Mouse (Mus musculus): ENCODE data around the gene Arhgap40.

Gene Arhgap40

GRCm38 (mm10) chr2:158561371-158562144 lies 49.0 kb downstream of the Arhgap40 start:
- H3K36me3 ChIP-seq (ENCODE audit: control insufficient read depth, insufficient read depth, low read length, poor library complexity, severe bottlenecking), result no peaks in the 10 kb centered on the region
- no peaks in the 10 kb centered on the region; the same call in 1 of the 2 replicates for H3K27me3 ChIP-seq (ENCODE audit: control insufficient read depth, insufficient read depth, low read length, poor library complexity, severe bottlenecking)
- DNase-seq (ENCODE audit: low read depth, low spot score), result no peak

GRCm38 (mm10) chr2:158570421-158571081 lies 58.0 kb downstream of the Arhgap40 start:
- Histone ChIP-seq H3K36me3 (ENCODE audit: control insufficient read depth, insufficient read depth, low read length, poor library complexity, severe bottlenecking) (no peaks in the 10 kb centered on the region), H3K27me3 (ENCODE audit: control insufficient read depth, insufficient read depth, low read length, poor library complexity, severe bottlenecking) (no peaks in the 10 kb centered on the region)
- DNase-seq (ENCODE audit: low read depth, low spot score), result peak; percentile 51

- no peak for DNase-seq (ENCODE audit: low read depth, low spot score)
- Histone ChIP-seq H3K27me3 (ENCODE audit: control insufficient read depth, insufficient read depth, low read length, poor library complexity, severe bottlenecking) (no peaks in the 10 kb centered on the region), H3K36me3 (ENCODE audit: control insufficient read depth, insufficient read depth, low read length, poor library complexity, severe bottlenecking) (no peaks in the 10 kb centered on the region)
Measured at GRCm38 (mm10) chr2:158579979-158580378, 67.4 kb downstream of the Arhgap40 start.

DNA sequence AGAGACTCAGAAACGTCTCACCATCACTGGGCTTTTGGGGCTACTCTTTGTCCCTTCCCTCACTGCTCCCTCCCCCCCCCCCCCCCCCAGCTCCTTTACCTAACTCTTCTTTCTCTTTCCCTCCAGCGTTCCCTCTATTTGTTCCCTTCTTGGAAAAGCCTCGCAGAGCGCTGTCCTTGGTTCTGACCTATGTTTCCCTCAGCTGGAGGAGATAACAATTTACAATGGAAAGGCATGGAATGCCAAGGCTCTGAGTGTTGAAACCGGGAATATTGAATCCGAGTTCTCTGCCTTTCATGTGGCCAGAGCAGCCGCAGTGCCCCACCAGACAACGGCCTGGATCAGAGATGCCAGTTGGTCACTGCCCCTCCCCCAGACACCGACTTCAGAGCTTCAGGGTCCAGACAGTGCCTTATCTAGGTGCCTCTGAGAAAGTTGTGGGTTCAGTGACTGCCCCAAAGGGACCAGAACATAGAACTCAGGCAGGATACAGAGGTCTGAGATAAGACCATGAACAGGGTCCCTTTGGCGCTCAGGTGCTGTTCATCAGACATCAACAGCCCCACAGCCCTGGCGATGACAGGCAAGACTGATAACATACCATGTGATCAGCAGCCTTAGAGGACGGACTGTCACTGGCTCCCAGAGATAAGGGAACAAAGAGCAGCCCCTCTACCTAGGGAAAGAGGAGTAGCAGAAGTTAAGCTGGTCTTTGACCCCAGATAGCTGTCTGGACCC lies 72.2 kb downstream of the Arhgap40 start:
- H3K36me3 ChIP-seq (ENCODE audit: control insufficient read depth, insufficient read depth, low read length, poor library complexity, severe bottlenecking), result no peaks in the 10 kb centered on the region
- H3K27me3 ChIP-seq (ENCODE audit: control insufficient read depth, insufficient read depth, low read length, poor library complexity, severe bottlenecking), result no peaks in the 10 kb centered on the region
- no peak for DNase-seq (ENCODE audit: low read depth, low spot score)

DNA sequence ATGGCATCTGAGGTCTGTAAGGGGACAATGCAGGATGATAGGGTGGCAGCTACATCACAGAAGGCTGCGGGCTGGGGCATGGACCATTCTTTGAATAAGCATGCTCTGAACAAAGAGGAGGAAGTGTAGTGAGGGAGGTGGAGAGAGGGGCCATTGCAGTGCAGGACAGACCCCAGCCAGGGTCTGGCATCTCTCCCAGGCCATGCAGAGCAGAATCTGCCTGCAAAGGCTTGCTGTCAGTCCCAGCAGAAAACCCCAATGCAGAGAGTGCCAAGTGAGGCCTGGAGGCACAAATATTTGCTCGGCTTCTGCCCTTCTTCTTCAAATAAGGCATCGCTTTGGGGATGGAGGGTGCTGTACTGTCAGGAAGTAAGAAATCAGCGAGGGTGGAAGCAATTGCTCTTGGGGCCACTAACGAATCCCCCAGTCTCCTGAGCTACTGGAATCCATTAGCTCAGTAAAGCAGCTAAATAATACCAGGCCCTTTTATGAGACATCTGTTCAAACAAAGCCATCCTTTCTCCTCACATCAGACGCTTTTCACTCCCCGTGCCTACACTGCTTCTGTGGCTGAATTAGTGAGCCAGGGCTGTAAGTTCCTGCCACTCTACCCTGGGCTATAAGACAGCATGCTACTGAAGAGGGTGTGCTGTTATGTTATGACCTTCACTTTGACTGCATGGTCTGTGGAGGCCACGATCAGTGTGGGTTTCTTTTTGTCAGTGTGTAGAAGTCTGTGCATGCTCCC lies 76.1 kb downstream of the Arhgap40 start:
- Histone ChIP-seq H3K27me3 (ENCODE audit: control insufficient read depth, insufficient read depth, low read length, poor library complexity, severe bottlenecking) (no peaks in the 10 kb centered on the region), H3K36me3 (ENCODE audit: control insufficient read depth, insufficient read depth, low read length, poor library complexity, severe bottlenecking) (no peaks in the 10 kb centered on the region)
- DNase-seq (ENCODE audit: low read depth, low spot score), result no peak

- H3K36me3 ChIP-seq (ENCODE audit: control insufficient read depth, insufficient read depth, low read length, poor library complexity, severe bottlenecking), result no peaks in the 10 kb centered on the region
- no peaks in the 10 kb centered on the region for H3K27me3 ChIP-seq (ENCODE audit: control insufficient read depth, insufficient read depth, low read length, poor library complexity, severe bottlenecking)
Measured at GRCm38 (mm10) chr2:158590495-158590894, 77.9 kb downstream of the Arhgap40 start.

GRCm38 (mm10) chr2:158591286-158591685 lies 78.7 kb downstream of the Arhgap40 start:
- H3K27me3 ChIP-seq (ENCODE audit: control insufficient read depth, insufficient read depth, low read length, poor library complexity, severe bottlenecking), result no peaks in the 10 kb centered on the region
- DNase-seq (ENCODE audit: low read depth, low spot score), result no peak
- no peaks in the 10 kb centered on the region for H3K36me3 ChIP-seq (ENCODE audit: control insufficient read depth, insufficient read depth, low read length, poor library complexity, severe bottlenecking)

More at GRCm38 (mm10) chr2:158590495-158590894, 77.9 kb downstream of the Arhgap40 start:
- no peak for DNase-seq (ENCODE audit: low read depth, low spot score)

DNA sequence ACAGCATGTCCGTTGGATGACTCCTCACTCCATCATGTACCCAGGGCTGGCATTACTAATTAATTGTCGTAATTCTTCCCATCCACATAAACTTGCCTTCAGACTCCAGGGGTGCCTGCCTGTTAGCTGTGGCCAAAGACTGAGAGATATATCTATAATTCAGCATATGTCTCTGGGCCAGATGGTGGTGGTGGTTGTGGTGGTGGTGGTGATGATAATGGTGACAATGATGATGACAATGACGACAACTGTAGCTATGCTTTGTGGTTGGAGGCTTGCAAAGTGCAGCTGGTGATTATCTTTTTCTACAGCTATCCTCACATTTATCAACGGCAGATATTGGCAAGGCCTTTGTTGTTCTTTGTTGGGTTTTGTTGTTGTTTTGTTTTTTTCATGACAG lies 80.8 kb downstream of the Arhgap40 start:
- DNase-seq (ENCODE audit: low read depth, low spot score), result no peak
- Histone ChIP-seq H3K36me3 (ENCODE audit: control insufficient read depth, insufficient read depth, low read length, poor library complexity, severe bottlenecking) (no peaks in the 10 kb centered on the region), H3K27me3 (ENCODE audit: control insufficient read depth, insufficient read depth, low read length, poor library complexity, severe bottlenecking) (no peaks in the 10 kb centered on the region)

DNA sequence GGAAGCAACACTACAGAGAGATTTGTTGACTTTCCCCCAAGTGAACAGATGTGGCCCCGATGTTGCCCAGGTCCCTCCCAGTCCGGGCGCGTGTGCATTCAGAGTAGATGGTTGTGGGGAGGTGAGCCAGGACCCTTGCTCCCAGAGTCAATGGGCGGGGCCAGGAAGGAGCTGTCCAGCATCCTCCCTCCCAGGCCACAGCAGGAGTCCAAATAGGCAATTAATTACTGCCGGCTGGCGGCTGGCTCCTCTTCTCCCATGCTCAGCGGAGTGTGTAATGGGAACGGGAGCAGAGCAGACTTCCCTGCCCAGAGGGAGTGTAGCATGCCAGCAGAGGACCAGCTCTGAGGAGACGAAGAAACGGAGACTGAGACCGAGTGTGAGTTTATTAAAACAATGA lies 82.5 kb downstream of the Arhgap40 start:
- Histone ChIP-seq H3K36me3 (ENCODE audit: control insufficient read depth, insufficient read depth, low read length, poor library complexity, severe bottlenecking) (no peaks in the 10 kb centered on the region), H3K27me3 (ENCODE audit: control insufficient read depth, insufficient read depth, low read length, poor library complexity, severe bottlenecking) (no peaks in the 10 kb centered on the region)
- DNase-seq (ENCODE audit: low read depth, low spot score), result no peak

DNA sequence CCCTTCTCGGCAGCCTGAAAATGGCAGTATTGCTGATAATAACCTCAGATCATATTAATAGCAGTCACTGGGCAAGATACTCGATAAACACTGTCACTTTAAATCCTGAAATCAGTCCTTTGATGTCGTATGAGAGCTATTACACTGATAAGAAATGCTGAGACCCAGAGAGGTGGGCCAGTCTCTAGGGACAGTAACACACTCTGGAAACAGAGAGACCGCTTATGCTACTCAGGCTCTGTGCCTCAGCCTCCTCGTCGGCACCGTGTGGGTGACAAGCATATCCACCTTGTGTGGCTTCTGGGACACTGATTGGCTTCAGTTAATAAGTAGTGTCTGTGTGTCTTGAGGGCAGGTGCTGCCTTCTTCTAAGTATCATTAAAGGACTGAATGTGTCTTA lies 83.0 kb downstream of the Arhgap40 start:
- H3K36me3 ChIP-seq (ENCODE audit: control insufficient read depth, insufficient read depth, low read length, poor library complexity, severe bottlenecking), result no peaks in the 10 kb centered on the region
- DNase-seq (ENCODE audit: low read depth, low spot score), result no peak
- no peaks in the 10 kb centered on the region for H3K27me3 ChIP-seq (ENCODE audit: control insufficient read depth, insufficient read depth, low read length, poor library complexity, severe bottlenecking)

DNA sequence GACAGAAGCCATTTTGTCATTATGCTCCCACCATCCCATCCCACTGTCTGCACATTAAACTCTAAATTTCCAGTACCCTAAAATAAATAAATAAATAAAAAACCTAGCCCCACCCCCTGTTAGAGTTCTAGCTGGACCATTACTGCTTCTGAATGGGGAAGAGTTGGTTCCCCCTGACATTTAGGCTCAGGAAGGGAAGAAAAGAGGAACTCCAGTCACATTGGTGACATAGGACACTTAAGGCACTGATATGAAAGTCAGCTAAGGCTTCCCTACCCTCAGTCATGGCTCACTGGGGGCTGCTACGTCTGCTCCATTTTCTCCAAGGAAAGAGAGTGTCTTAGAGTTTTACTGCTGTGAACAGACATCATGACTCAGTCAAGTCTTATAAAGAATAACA lies 84.2 kb downstream of the Arhgap40 start:
- no peak for DNase-seq (ENCODE audit: low read depth, low spot score)
- Histone ChIP-seq H3K36me3 (ENCODE audit: control insufficient read depth, insufficient read depth, low read length, poor library complexity, severe bottlenecking) (no peaks in the 10 kb centered on the region), H3K27me3 (ENCODE audit: control insufficient read depth, insufficient read depth, low read length, poor library complexity, severe bottlenecking) (no peaks in the 10 kb centered on the region)

Data from splenic B cell, adult 2 months (primary cell).